Mouse (Mus musculus) hindbrain, embryonic 10.5 days (tissue): ENCODE measurements at regions not wholly inside any gene's neighbourhood (a gene's known extent, or its start where the extent isn't known, plus 50 kb on each side); places are given as distances from the start of the nearest gene placed in this dataset.
A peak's percentile ranks its signal among the peaks of the same experiment; 100 is the strongest.

Source experiments
- DNase-seq: peaks from one replicate; pipeline ENCODE4 v3.0.0-alpha.2; 2017; ENCODE audit warnings: low spot score
- H3K27ac ChIP-seq: fragments of 300-500 bp; sonication (generic); 2 replicates; pipeline ENCODE4 v1.5.1; 2016; ENCODE audit warnings: mild to moderate bottlenecking, moderate library complexity
- H3K27me3 ChIP-seq: fragments of 300-500 bp; sonication (generic); 2 replicates; pipeline ENCODE4 v1.6.1; 2016; ENCODE audit warnings: mild to moderate bottlenecking; ENCODE audit not compliant: poor library complexity, insufficient read depth, severe bottlenecking
- H3K36me3 ChIP-seq: fragments of 300-500 bp; sonication (generic); 2 replicates; pipeline ENCODE4 v1.6.1; 2016; ENCODE audit warnings: mild to moderate bottlenecking, moderate library complexity
- H3K4me1 ChIP-seq: fragments of 300-500 bp; sonication (generic); replicated peaks from 2 replicates; pipeline ENCODE4 v1.6.1; 2016; ENCODE audit warnings: mild to moderate bottlenecking
- H3K4me3 ChIP-seq: fragments of 300-500 bp; sonication (generic); 2 replicates; pipeline ENCODE4 v1.5.1; 2016; ENCODE audit warnings: mild to moderate bottlenecking, moderate library complexity
- H3K9me3 ChIP-seq: fragments of 300-500 bp; sonication (generic); 2 replicates; pipeline ENCODE4 v1.6.1; 2016; ENCODE audit warnings: mild to moderate bottlenecking, moderate library complexity
- WGBS: fragments of 180-500 bp; shearing (Covaris S2); methylation state at CpG from one replicate; pipeline ENCODE4 v1.1.7; 2016; 5-methylcytosine and 5-hydroxymethylcytosine counted together

GRCm38 (mm10) chr7:113141846-113142683 is 65.2 kb upstream of the Arntl start:
- Histone ChIP-seq H3K27ac (no peak overlapping the region), H3K4me1 (peaks cover 21% of the 10 kb centered on the region), H3K9me3 (no peaks in the 10 kb centered on the region), H3K4me3 (no peak overlapping the region), H3K27me3 (0 out of 2 replicates have a peak, but pooled peaks cover 13% of the 10 kb centered on the region), H3K36me3 (no peaks in the 10 kb centered on the region)
- peak; percentile 22 for DNase-seq
- WGBS: 39% methylated on average over 10 of the region's 10 CpGs

- no peak overlapping the region for H3K27ac ChIP-seq
- H3K36me3 ChIP-seq: no peaks in the 10 kb centered on the region
- H3K9me3 ChIP-seq: no peaks in the 10 kb centered on the region
- H3K4me1 ChIP-seq: peaks cover 35% of the 10 kb centered on the region
- DNase-seq: peak; percentile 85
- H3K27me3 ChIP-seq: 0 out of 2 replicates have a peak, but pooled peaks cover 13% of the 10 kb centered on the region
- H3K4me3 ChIP-seq: no peak overlapping the region
- 14% methylated on average over 7 of the region's 7 CpGs for whole genome bisulfite sequencing
These were observed 63.7 kb upstream of the Arntl start for GRCm38 (mm10) chr7:113143552-113143951.

DNA sequence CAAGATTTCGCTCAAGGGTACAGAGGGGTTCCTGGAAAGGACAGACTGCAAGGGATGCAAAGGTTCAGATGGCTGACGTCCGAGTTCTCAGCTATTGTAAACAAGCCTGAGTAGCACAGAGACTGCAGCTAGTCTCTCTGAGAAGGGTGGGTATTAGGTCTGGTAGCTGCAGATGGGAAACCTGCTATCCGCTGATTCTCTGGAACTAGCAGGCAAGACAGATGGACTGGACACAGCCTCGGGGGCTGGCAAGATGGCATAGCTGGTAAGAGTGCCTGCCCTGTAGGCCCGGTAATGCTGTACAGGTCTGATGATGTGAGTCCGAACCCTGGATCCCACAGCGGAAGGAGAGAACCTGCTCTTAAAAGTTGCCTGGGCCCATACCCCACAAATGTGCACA is 62.2 kb upstream of the Arntl start:
- Histone ChIP-seq H3K9me3 (no peaks in the 10 kb centered on the region), H3K4me3 (no peak overlapping the region), H3K27ac (no peak overlapping the region), H3K36me3 (no peaks in the 10 kb centered on the region), H3K4me1 (peaks cover 31% of the 10 kb centered on the region), H3K27me3 (0 out of 2 replicates have a peak, but pooled peaks cover 10% of the 10 kb centered on the region)
- WGBS: 87% methylated on average over 8 of the region's 8 CpGs
- DNase-seq: no peak

DNA sequence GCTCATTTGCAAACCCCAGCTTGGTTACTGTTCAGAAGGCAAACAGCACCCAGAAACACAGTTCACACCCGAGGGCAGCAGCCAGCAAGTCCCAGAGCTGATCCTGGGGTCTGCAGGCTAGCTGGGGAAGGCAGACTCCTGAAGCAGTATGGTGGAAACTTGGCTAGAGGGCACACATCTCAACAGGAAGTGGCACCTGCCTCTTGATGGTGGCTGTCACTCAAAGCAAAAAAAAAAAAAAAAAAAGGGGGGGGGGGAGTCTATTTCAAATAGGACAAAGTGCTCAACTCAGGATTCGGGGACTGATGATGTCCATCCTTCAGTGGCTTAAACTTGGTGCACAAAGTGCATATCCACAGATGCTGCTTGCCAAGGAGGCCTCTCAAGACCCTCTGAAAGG is 61.2 kb upstream of the Arntl start:
- H3K9me3 ChIP-seq: no peaks in the 10 kb centered on the region
- H3K36me3 ChIP-seq: no peaks in the 10 kb centered on the region
- no peak overlapping the region for H3K27ac ChIP-seq
- DNase-seq: no peak
- H3K27me3 ChIP-seq: 0 out of 2 replicates have a peak, but pooled peaks cover 10% of the 10 kb centered on the region
- 79% methylated on average over 2 of the region's 2 CpGs for WGBS
- H3K4me3 ChIP-seq: no peak overlapping the region
- H3K4me1 ChIP-seq: peaks cover 38% of the 10 kb centered on the region

- Histone ChIP-seq H3K4me1 (peaks cover 38% of the 10 kb centered on the region), H3K27ac (no peak overlapping the region), H3K36me3 (no peaks in the 10 kb centered on the region), H3K9me3 (no peaks in the 10 kb centered on the region), H3K27me3 (0 out of 2 replicates have a peak, but pooled peaks cover 7% of the 10 kb centered on the region), H3K4me3 (no peak overlapping the region)
- no peak for DNase-seq
- 90% methylated on average over 9 of the region's 9 CpGs for WGBS
These were observed 60.7 kb upstream of the Arntl start for GRCm38 (mm10) chr7:113146526-113146925.

- WGBS: 26% methylated on average over 16 of the region's 16 CpGs
- Histone ChIP-seq H3K4me3 (no peak overlapping the region), H3K27me3 (0 out of 2 replicates have a peak, but pooled peaks cover 3% of the 10 kb centered on the region), H3K36me3 (no peaks in the 10 kb centered on the region), H3K4me1 (peaks cover 32% of the 10 kb centered on the region), H3K27ac (peak overlapping the region; percentile 77), H3K9me3 (no peaks in the 10 kb centered on the region)
- DNase-seq: peak; percentile 53
These were observed 59.6 kb upstream of the Arntl start for GRCm38 (mm10) chr7:113147391-113148332.

DNA sequence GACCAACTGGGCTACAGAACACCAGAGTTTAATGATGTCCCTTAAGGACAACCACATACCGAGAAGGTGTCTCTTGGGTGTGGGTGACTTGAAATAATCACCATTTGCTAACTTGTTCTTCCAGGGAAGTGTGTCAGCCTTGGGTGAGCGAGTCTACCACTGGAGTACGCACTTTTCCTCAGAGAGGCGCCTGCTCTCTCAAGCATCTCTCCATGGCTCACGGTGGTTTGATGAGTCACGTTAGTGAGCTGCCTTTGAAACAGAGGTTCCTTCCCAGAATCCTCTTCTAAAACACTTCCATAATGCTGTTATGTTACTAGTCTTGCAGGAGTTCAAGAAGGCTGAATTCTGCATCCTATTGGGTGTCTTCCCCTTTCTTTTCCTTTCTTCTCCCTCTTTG is 58.6 kb upstream of the Arntl start:
- Histone ChIP-seq H3K27me3 (no peaks in the 10 kb centered on the region; the same call in 1 of the 2 replicates), H3K4me3 (no peak overlapping the region), H3K4me1 (peaks cover 39% of the 10 kb centered on the region), H3K27ac (no peak overlapping the region; the same call in 1 of the 2 replicates), H3K36me3 (no peaks in the 10 kb centered on the region), H3K9me3 (no peaks in the 10 kb centered on the region)
- no peak for DNase-seq
- 93% methylated on average over 6 of the region's 6 CpGs for WGBS

GRCm38 (mm10) chr7:113149966-113150470 is 57.2 kb upstream of the Arntl start:
- DNase-seq: no peak
- Histone ChIP-seq H3K4me1 (peaks cover 39% of the 10 kb centered on the region), H3K36me3 (no peaks in the 10 kb centered on the region), H3K9me3 (no peaks in the 10 kb centered on the region), H3K4me3 (no peak overlapping the region), H3K27me3 (no peaks in the 10 kb centered on the region; the same call in 1 of the 2 replicates), H3K27ac (peak overlapping the region; percentile 35; the same call in 1 of the 2 replicates)
- WGBS: 78% methylated on average over 4 of the region's 4 CpGs

- Histone ChIP-seq H3K27ac (peak overlapping the region; percentile 35; the same call in 1 of the 2 replicates), H3K4me3 (no peak overlapping the region)
- 62% methylated on average over 6 of the region's 6 CpGs for WGBS
These were observed 56.5 kb upstream of the Arntl start for GRCm38 (mm10) chr7:113150789-113151188.

GRCm38 (mm10) chr7:113151499-113151898 is 55.8 kb upstream of the Arntl start:
- Histone ChIP-seq H3K27me3 (no peaks in the 10 kb centered on the region; the same call in 1 of the 2 replicates), H3K9me3 (no peaks in the 10 kb centered on the region), H3K27ac (peak overlapping the region; percentile 64), H3K4me1 (peaks cover 44% of the 10 kb centered on the region), H3K36me3 (no peaks in the 10 kb centered on the region), H3K4me3 (no peak overlapping the region)
- no peak for DNase-seq
- 57% methylated on average over 6 of the region's 6 CpGs for WGBS

More at GRCm38 (mm10) chr7:113150789-113151188, 56.5 kb upstream of the Arntl start:
- Histone ChIP-seq H3K9me3 (no peaks in the 10 kb centered on the region), H3K4me1 (peaks cover 39% of the 10 kb centered on the region), H3K36me3 (no peaks in the 10 kb centered on the region), H3K27me3 (no peaks in the 10 kb centered on the region; the same call in 1 of the 2 replicates)
- no peak for DNase-seq

GRCm38 (mm10) chr7:113153386-113153785 is 53.9 kb upstream of the Arntl start:
- Histone ChIP-seq H3K4me1 (peaks cover 42% of the 10 kb centered on the region), H3K4me3 (no peak overlapping the region)

DNA sequence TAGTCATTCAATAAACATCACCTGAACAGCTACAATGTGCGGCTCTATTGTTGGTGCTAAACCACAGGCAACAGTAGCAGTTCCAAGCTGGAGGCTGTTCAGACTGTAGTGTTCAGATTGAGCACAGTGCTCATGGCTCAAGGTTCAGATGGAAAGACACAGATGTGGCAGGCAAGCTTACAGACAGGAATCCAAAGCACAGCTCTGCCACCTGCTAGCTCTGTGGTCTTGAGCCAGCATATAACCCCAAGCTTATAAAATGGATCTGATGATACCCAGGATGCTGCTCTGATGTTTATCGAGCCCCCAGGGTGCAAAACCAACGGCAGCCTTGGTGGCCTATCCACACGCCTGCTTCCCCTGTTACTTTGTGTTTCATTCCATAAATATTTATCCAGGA is 53.2 kb upstream of the Arntl start:
- Histone ChIP-seq H3K4me1 (peaks cover 41% of the 10 kb centered on the region), H3K27me3 (no peaks in the 10 kb centered on the region; the same call in 1 of the 2 replicates), H3K27ac (no peak overlapping the region), H3K4me3 (no peak overlapping the region), H3K9me3 (no peaks in the 10 kb centered on the region), H3K36me3 (no peaks in the 10 kb centered on the region)
- 85% methylated on average over 4 of the region's 4 CpGs for WGBS
- DNase-seq: no peak

More at GRCm38 (mm10) chr7:113153386-113153785, 53.9 kb upstream of the Arntl start:
- 92% methylated on average over 2 of the region's 2 CpGs for WGBS
- Histone ChIP-seq H3K27ac (no peak overlapping the region), H3K27me3 (no peaks in the 10 kb centered on the region; the same call in 1 of the 2 replicates), H3K36me3 (no peaks in the 10 kb centered on the region), H3K9me3 (no peaks in the 10 kb centered on the region)
- DNase-seq: no peak
